Mouse (Mus musculus) c-Kit-negative CD71-positive TER-119-positive erythroid progenitor cells, embryonic 14.5 days (primary cell): Measurements from ENCODE around the gene Cdh18.
"Not testable (repeated sequence)": the region's sequence is repeated elsewhere in the genome, so short reads cannot be mapped to it uniquely, and the experiment has no call there.

ENCODE experiments used
- DNase-seq: peaks from one replicate; pipeline ENCODE4 v3.0.0-alpha.2; 2013; ENCODE audit warnings: low read depth, low spot score

Cdh18 gene

GRCm38 (mm10) chr15:22548711-22549271 lies at the start of gene Cdh18:
TSS of gene Cdh18 (plus strand) at chr15:22549022.
- DNase-seq: no peak

- no peak for DNase-seq
These were observed 37.6 kb upstream of the Cdh18 start for GRCm38 (mm10) chr15:22511271-22511670.

GRCm38 (mm10) chr15:22535828-22536227 lies 13.0 kb upstream of the Cdh18 start:
- DNase-seq: no peak

- no peak for DNase-seq
These were observed 29.3 kb downstream of the Cdh18 start for GRCm38 (mm10) chr15:22577974-22578616.

GRCm38 (mm10) chr15:22578617-22578990 lies 29.8 kb downstream of the Cdh18 start:
- DNase-seq: no peak

GRCm38 (mm10) chr15:22584667-22585066 lies 35.8 kb downstream of the Cdh18 start:
- DNase-seq: no peak

- DNase-seq: no peak
These were observed 167.6 kb downstream of the Cdh18 start for GRCm38 (mm10) chr15:22716376-22716775.

- no peak for DNase-seq
These were observed 168.9 kb downstream of the Cdh18 start for GRCm38 (mm10) chr15:22717681-22718080.

GRCm38 (mm10) chr15:22726574-22726973 lies 177.8 kb downstream of the Cdh18 start:
- DNase-seq: no peak

GRCm38 (mm10) chr15:22733039-22733438 lies 184.2 kb downstream of the Cdh18 start:
- DNase-seq: no peak

GRCm38 (mm10) chr15:22736165-22736564 lies 187.3 kb downstream of the Cdh18 start:
- no peak for DNase-seq

- DNase-seq: not testable (repeated sequence)
These were observed 212.4 kb downstream of the Cdh18 start for GRCm38 (mm10) chr15:22761257-22761656.

- not testable (repeated sequence) for DNase-seq
These were observed 217.8 kb downstream of the Cdh18 start for GRCm38 (mm10) chr15:22766591-22766990.

GRCm38 (mm10) chr15:22776346-22776745 lies 227.5 kb downstream of the Cdh18 start:
- no peak for DNase-seq

GRCm38 (mm10) chr15:22789696-22790095 lies 240.9 kb downstream of the Cdh18 start:
- DNase-seq: no peak

GRCm38 (mm10) chr15:22791791-22792190 lies 243.0 kb downstream of the Cdh18 start:
- no peak for DNase-seq

GRCm38 (mm10) chr15:22833127-22833526 lies 284.3 kb downstream of the Cdh18 start:
- no peak for DNase-seq

- DNase-seq: no peak
These were observed 288.4 kb downstream of the Cdh18 start for GRCm38 (mm10) chr15:22837173-22837572.

GRCm38 (mm10) chr15:22857704-22858103 lies 308.9 kb downstream of the Cdh18 start:
- no peak for DNase-seq

- DNase-seq: no peak
These were observed 321.9 kb downstream of the Cdh18 start for GRCm38 (mm10) chr15:22870679-22871078.

- DNase-seq: no peak
These were observed 348.9 kb downstream of the Cdh18 start for GRCm38 (mm10) chr15:22897724-22898123.

GRCm38 (mm10) chr15:22898208-22898607 lies 349.4 kb downstream of the Cdh18 start:
- DNase-seq: no peak

- no peak for DNase-seq
These were observed 365.6 kb downstream of the Cdh18 start for GRCm38 (mm10) chr15:22914444-22914843.

- DNase-seq: no peak
These were observed 385.5 kb downstream of the Cdh18 start for GRCm38 (mm10) chr15:22934293-22934692.
